Mouse (Mus musculus) CD4-positive, CD25-positive, alpha-beta regulatory T cell, adult 2 months (primary cell): ENCODE measurements at regions not wholly inside any gene's neighbourhood (a gene's known extent, or its start where the extent isn't known, plus 50 kb on each side); places are given as distances from the start of the nearest gene placed in this dataset.

Experiments used
- DNase-seq: peaks from one replicate; pipeline ENCODE4 v3.0.0-alpha.2; 2012; ENCODE audit warnings: low read depth, low spot score

DNA sequence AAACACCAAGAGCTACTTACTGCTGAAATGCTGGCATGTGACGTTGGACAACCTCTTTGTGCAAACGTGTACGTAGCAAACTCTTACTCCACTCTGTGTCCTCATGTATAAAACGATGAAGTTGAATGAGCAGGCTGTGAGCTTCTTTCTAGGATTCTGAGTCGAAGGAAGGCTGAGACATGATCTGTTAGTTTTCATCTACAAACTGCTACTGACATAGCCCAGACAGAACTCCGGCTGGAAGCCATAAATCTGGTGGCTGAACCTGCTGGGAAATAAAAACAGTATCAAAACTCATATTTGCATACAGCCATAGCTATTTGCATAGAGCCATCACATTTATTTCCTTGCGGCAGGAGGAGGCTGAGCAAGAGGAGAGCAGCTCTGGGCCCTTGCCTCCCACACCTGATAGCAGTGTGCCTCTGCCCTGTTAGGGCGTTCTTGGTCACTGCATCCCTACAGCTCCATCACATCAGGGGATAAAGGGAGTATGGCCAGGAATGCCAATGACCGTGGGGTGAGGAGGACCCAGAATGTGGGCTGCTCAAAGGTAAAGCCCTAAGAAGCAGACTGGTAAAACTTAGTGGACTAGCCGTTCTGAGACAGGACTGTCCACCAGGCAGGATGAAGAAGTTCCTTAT lies 206.8 kb upstream of the Ppp2r3a start:
- DNase-seq = no peak

DNA sequence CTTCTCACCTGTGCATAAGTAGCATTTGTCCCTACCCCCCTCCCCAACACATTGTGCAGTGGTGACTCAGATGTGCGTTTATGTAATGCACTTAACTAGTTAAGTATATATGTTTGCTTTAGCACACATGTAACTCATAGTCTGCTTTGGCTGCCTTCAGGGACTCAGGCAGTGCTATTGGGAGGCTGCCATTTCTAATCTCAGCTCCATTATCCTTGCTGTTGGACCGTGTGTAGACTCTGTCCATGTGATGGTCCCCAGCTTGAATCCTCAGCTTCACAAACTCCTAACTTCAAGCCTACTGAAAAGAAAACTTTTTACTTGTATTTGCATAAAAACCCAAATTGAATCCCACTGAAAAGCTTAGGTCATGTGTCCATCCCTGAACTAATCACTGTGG lies 194.7 kb upstream of the Ppp2r3a start:
- DNase-seq = no peak

DNA sequence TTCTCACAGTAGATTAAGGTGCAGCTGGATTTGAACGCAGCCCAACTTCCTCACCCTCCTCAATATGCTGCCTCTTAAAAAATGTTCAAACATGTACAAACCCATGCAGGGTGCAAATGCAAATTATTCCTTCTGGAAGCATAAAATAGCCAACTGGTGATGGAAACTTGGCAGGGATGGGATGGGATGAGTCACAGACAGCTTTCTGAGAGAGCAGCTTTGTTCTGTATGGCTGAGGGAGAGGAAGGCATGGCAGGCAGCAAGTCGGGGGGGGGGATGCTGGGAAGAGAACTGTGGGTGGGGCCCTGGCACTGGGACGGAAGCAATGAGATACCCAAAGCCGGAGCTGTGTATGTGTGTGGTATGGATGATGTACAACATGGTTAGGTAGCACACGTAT lies 194.2 kb upstream of the Ppp2r3a start:
- no peak for DNase-seq

DNA sequence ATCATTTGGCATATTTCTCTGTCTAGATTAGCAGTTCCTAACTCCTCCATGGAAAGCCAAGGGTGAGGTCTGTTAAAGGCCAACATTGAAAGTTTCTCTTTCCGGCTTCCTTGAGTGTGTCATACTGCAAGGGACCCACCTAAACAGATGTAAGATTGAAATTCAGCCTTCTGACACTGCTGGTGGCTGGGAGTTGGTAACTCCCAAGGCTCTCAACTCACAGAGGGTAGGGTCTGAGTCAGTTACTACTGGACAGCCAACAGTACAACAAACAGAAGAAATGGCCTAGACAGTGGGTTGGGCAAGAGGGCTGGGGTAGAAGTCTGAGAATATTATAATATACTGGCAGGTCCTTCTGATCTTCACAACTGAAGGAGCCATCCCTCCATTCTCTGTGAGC lies 193.7 kb upstream of the Ppp2r3a start:
- DNase-seq = no peak

DNA sequence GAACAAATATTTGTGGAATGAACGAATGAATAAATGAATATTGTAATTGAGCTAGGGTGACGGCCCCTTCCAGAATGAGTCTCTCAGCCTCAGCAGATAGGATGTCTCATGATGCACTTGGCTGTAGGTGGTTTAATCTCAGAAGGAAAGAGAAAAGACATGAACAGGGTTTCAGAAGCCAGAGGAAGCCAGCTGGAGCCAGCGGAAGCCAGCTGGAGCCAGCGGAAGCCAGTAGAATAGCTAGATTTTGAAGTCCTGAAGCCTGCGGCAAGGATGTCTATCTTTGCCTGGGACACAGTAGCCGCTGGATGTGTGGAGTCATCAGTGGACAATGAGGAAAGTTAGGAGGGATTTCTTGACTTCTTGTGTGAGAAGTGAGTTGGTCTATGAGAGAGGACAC lies 188.3 kb upstream of the Ppp2r3a start:
- DNase-seq = no peak

DNA sequence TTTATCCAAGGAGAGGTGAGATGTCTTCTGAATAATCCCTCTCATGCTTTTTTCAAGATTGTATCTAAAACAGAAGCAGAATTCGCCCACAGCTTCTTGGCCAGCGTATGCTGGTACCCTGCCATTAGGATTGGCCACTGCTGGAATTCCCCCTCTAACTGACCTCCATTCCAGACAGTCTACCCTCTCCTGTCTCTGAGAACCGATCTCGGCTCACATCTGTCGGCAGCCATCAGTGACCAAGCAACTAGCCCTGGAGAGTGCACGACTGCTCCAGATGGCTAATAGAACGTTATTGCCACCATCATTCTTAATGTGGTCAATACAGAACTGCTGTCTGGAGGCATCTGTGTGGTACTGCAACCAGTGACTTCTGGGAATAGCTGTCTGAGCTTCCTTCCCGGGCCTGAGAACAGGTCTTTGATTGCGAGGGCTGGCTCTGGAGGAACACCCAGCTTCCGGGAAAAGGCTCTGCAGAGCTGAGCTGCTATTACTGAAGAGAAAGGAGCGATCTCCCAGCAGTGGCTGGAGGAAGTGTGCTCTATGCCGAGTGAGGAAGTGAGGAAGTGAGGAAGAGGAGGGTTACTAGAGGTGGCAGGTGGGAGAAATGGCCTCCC lies 187.1 kb upstream of the Ppp2r3a start:
- no peak for DNase-seq

DNA sequence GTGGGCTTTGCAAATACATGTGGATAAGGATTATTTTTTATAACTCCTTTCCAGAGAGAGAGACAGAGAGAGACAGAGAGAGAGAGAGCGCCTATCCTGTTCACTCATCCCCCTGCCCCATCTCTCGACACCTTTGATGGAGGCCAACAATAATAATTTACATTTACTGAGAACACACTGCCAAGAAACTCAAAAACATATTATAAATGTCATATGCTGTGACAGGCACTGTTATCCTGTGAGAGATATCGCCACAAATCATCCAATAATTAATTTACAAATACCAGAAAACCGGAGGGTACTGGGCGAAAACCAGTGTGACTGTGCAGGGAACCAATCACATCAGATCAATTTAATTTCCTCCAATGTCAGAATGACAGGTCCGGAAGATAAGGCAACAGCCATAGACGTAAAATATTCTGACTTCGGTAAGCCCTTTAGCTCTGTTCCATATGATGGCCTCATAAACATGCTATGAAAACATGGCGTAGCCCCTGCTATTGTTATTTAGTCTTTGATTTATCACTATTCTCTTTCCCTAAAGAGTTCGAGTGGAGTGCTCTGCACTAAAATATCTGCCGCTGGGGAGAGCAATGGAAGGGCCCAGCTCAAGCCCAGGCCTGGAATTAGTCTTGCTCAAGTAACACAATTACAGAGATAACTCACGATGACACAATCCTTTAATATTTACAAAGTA lies 173.5 kb upstream of the Ppp2r3a start:
- DNase-seq = no peak

DNA sequence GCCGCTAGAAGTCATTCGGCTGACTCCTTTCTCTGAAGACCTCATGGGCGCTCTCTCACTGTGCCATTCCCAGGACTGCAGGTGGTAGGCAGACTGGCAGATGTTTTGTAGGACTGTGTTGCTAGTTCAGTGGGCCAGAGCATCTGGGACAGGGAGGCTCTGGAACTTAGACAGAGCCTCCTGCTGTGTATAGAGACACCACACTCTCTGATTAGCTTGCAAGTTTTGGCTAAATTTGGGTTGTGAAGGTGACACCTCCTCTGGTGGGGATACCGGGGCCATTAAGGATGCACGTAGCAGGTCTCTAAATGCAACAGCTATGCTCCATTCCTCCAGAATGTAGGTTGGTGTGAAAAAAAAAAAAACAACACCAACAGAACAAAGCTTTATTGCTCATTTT lies 171.4 kb upstream of the Ppp2r3a start:
- DNase-seq = no peak

DNA sequence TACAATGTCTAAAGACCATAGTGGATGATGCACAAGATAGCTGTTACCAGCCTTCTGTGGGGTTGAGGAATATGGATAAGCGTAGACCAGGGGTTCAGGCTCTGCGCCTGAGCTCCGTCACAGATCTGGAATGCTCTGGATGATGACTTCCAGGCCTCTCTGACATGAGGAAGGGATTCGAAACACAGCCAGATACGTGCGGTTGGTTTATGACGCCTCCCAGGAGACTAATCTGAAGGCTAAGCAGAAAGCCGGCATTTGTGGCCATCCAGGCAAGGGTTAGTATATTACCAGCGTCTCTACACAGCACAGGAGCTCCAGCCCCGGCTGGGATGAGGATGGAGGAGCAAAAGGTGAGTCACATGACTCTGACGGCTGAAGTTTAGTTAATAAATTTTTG lies 170.4 kb upstream of the Ppp2r3a start:
- DNase-seq = no peak

DNA sequence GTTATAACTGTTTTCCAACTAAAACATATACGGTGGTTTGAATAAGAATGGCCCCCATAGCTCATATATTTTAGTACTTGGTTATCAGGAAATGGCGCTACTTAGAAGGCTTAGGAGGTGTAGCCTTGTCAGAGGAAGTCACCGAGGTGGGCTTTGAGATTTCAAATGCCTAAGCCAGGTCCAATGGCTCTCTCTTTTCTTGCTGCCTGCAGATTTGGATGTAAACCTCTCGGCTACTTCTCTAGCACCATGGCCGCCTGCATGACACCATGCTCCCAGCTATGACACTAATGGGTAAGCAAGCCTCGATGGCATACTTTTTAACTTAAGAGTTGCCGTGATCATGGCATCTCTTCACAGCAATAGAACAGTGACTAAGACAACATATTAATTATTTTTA lies 169.5 kb upstream of the Ppp2r3a start:
- DNase-seq = no peak

DNA sequence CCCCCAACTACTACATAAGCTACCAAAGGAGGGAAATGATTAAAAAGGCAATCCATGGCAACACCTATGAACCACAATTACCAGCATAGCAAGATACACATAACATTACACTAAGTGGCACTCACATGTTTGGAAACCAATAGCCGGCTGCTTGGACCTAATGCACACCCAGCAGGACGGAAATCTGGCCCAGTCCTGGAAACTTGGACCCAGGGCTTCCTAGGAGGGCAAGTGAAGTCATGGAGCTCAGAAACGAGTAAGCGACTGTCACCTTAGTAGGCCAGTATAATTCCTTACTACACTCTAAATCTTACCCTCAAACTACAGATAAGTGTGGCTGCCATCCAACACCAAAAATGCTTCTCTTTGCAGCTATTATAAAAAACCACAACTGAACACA lies 168.6 kb upstream of the Ppp2r3a start:
- no peak for DNase-seq

DNA sequence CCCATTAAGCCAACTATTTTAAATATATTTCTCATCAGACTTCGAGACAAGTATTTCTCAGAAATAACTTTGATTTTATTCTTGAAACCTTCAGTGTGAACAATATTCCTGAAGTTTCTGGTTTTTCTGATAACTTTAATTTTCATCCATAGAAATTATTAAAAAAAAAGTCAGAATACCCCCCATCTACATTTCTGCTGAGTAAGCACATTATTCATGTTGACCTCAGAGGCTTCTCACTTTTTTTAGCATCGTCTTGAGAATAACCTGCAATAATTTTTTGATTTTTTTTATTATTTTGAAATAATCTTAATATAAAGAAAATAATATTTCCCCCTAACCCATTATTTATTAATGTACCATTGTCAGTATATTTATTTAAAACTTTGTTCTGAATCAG lies 166.1 kb upstream of the Ppp2r3a start:
- no peak for DNase-seq

DNA sequence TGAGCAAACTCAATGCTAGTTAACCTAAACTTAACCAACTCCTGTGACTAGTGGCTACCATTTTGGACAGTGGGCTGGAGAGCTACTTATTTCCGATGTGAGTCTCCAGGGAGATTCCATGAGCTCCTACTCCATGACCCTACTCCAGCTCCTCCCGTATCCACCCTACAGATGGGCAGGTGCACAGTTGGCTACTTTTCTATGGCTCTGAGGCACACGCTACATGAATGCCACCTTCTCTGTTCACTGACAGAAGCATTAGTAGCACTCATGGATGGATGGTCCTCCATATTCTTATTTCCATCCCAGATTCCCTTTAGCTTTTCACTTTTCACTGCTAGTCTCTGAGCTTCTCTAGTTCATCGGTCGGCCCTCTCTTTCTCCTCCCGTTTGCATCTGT lies 164.7 kb upstream of the Ppp2r3a start:
- DNase-seq = no peak

DNA sequence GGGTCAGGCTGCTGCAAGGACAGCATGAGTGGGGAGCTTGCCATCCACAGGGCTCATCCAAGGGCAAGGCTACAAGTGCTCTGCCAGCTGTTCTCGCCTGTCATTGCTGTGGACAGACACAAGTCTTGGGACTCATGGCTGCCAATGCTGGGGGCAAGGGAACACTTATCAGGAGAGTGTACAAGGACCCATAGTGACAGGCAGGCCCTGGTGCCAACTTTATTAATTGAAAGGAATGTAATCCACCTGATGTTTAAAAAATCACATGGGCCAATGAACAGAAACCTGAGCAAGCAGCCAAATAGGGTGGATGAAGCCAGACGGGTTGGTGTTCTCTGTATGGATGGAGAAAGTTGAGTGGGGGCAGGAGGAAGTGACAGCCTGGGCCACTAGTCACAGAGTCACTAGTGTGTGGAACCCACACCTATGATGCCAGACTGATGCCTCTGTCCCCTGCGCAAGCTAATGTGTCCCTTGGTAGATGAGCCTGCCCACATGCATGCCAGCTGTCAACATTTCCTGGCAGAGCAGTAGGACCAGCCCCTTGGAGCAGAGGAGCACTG lies 161.6 kb upstream of the Ppp2r3a start:
- no peak for DNase-seq

DNA sequence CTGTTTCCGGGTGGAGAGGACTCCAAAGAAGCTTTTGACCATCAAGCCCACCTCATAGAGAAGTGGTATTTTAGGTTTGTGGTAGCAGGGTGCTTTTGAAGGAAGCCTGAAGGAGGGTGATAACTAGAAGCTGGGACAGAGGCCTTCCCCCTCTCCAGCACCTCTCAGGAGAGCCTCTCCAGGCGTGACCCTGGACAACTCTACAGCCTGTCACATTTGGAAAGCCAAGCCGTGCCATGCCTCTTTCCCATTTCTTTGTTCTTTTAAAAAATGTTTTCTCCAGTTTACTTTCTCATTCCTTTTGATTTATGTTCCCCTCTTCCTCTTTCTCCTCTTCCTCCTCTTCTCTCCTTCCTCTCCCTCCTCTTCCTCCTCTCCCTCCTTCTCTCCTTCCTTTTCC lies 160.4 kb upstream of the Ppp2r3a start:
- DNase-seq = no peak

DNA sequence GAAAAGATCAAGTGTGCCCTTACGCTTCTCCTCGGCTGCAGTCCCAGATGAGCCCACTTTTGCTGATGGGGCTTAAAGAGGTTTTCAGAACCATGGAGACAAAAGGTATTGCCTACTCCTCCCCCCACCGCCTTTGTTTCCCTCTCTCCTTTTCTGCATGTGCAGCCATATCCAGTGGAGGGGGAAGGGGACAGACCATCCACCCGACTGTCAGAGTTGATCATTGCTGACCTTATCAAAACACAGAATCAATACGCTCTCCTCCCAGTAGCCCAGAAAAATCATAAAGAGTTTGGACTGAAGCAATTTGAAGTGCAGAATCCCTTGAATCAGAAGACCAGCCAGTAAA lies 159.9 kb upstream of the Ppp2r3a start:
- no peak for DNase-seq

DNA sequence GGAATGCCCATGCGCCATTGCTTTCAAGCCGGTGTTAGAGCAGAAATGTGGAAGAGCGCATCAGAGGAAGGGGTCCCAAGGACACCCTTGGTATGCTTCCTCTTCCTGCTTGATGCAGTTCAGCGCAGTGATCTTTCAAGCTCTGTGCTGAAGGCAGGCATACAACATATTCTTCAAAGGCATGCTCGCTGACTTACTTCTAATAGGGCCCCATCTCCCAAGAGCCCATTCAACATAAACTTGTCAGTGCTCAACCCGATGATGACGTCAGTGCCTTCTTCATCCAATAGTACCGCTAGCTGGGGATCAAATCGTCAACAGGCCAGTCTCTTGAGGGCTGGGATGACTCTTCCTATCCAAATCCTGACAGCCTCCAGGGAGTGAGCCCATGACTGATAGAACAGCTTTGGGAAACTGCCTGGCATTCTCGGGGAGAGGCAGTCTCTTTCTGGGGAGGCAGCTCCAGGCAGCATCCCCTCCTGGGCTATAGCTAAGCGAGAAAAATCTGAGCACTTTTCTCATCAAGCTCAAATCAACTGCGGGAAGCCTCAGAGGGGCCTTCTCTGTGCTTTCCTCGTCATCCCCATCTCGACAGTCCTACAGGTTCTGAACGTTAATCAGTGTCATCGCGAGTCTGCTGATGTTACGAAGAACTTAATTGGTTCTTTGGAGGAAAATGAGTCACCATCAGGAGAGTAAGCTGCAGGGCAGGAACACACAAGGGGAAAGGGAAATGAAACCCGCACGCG lies 159.4 kb upstream of the Ppp2r3a start:
- DNase-seq = no peak

DNA sequence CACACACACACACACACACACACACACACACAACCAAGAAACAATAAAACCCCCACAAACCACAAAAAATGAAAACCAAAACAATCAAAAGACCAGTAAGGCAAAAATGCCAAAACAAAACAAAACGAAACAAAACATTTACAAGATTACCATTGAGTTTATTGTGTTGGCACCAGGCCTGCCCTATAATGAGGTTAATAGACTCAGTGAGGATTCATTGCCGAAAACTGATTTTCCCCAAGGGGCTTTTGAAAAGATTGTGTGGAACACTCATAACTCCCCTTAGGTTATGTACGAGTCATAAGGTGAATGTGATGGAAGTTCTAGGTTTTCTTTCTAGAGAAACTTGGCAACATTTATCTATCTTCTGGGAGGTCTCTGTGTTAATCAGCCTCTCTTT lies 158.8 kb upstream of the Ppp2r3a start:
- no peak for DNase-seq

DNA sequence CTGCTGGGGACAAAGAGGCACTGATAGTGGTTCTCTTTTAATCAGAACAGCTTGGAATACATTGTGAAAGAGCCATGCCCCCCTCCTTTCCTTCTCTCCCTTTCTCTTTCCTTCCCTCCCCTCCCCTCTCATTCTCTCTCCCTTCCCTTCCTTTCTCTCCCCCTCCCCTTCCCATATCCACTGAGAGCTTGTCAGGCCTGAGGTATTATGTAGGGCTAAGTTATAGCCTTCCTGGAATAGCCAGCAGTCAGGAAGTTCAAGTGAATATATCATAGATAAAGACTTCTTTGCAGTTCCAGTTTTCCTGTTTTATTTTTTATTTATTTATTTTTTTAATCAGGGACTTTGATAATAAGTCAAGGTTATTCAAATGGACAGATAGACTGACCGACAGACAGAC lies 156.5 kb upstream of the Ppp2r3a start:
- no peak for DNase-seq

DNA sequence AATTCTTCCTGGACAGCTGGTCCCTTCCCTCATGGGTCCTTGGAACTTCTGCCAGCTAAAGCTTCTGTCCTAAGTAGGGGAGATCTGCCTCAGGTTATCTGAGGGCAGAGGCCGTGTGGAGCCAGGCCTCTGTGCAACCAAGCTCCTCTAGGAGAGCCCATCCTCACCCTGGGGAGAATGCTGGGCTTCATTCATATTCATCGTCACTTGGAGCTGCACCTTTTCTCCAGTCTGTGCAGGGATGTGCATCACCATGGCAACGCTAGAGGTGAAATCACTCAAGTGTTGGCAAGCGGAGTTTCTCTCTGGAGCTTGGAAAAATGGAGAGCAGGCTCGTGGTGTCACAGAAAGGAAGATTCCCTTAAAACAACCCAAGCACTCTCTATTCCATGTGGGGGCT lies 155.5 kb upstream of the Ppp2r3a start:
- no peak for DNase-seq

DNA sequence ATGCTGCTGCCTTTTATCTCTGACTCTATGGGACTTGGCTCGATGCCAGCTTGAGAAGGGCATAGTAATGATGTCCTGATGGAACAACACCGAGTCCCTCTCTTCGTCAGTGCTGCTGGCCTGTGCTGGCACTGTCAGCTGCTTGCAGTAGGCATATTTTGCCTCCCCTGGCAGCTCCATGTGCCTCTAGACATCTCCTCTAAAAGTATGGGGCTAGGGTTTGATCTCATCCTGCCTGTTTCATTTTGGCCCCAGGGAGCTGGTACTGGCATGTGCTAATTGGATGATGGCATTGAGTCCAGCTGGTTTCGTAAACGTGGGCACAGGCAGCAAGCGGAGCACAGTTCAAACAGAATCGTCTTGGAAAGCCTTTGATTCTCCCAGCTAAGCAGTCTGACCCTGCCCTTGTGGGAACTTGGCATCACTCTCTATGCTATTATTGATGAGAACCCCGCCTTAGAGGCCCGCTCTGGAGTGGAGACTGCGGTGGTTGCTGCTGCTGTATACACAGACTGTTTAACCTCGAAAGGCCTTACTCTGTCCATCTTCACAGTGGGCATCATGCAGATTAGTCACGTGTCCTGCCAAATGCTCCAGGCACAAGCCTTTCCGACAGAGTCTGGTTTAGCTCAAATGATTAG lies 153.0 kb upstream of the Ppp2r3a start:
- no peak for DNase-seq

DNA sequence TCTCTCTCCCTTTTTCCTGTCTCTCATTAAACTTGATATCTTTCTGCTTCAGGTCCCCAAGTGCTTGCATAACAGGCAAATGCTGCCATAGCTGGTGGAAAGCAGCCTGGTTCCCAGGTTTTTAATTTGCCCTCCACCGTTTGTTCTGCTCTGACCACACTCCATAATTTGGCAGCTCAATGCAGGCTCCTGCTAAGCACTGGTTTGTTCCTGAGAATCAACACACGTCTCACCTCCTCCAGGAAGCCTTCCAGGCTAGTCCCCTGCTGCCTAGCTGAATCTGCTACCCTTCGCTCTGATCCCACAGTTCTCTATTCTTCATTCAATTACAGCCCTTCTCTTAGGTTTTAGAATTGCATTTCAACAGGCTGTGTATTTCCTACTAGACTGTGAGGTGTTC lies 152.4 kb upstream of the Ppp2r3a start:
- no peak for DNase-seq
